Mouse (Mus musculus) spleen, postnatal 4 days (tissue): Measurements from ENCODE around the gene Ap1m1.

ENCODE experiments used
- DNase-seq, 2 experiments: peaks; one replicate each; pipeline ENCODE4 v3.0.0; 2022; ENCODE audit warnings: low spot score in 2 of 2

Ap1m1 gene

GRCm38 (mm10) chr8:72259862-72260261 lies 20.0 kb downstream of the Ap1m1 start:
- no peak for DNase-seq

GRCm38 (mm10) chr8:72260585-72260984 lies 20.8 kb downstream of the Ap1m1 start:
- no peak for DNase-seq

GRCm38 (mm10) chr8:72261019-72261418 lies 21.2 kb downstream of the Ap1m1 start:
- peak; percentile 74 to 87 for DNase-seq

GRCm38 (mm10) chr8:72261431-72261830 lies 21.6 kb downstream of the Ap1m1 start:
- DNase-seq, result no peak

- DNase-seq, result no peak
These were observed 22.1 kb downstream of the Ap1m1 start for GRCm38 (mm10) chr8:72261872-72262271.

GRCm38 (mm10) chr8:72262756-72263155 lies 22.9 kb downstream of the Ap1m1 start:
- no peak for DNase-seq

- no peak for DNase-seq
These were observed 23.6 kb downstream of the Ap1m1 start for GRCm38 (mm10) chr8:72263451-72263850.

- no peak for DNase-seq
These were observed 25.5 kb downstream of the Ap1m1 start for GRCm38 (mm10) chr8:72265342-72265741.

- no peak for DNase-seq
These were observed 26.9 kb downstream of the Ap1m1 start for GRCm38 (mm10) chr8:72266671-72267070.

GRCm38 (mm10) chr8:72267106-72267505 lies 27.3 kb downstream of the Ap1m1 start:
- peak in 1 of 2 experiments; percentile 36 for DNase-seq

GRCm38 (mm10) chr8:72268356-72268755 lies 28.5 kb downstream of the Ap1m1 start:
- peak; percentile 69 to 82 for DNase-seq

- peak; percentile 72 to 83 for DNase-seq
These were observed 30.8 kb downstream of the Ap1m1 start for GRCm38 (mm10) chr8:72270606-72271005.

GRCm38 (mm10) chr8:72271051-72271660 lies 31.3 kb downstream of the Ap1m1 start:
- no peak for DNase-seq

GRCm38 (mm10) chr8:72271691-72272090 lies 31.9 kb downstream of the Ap1m1 start:
- no peak for DNase-seq

GRCm38 (mm10) chr8:72272361-72272760 lies 32.5 kb downstream of the Ap1m1 start:
- peak; percentile 81 to 89 for DNase-seq

GRCm38 (mm10) chr8:72273111-72273770 lies 33.4 kb downstream of the Ap1m1 start:
- peak in 1 of 2 experiments; percentile 73 for DNase-seq

GRCm38 (mm10) chr8:72273807-72274206 lies 34.0 kb downstream of the Ap1m1 start:
- DNase-seq, result peak; percentile 59 to 73

- DNase-seq, result no peak
These were observed 37.4 kb downstream of the Ap1m1 start for GRCm38 (mm10) chr8:72277244-72277643.

- DNase-seq, result peak; percentile 35 to 64
These were observed 39.3 kb downstream of the Ap1m1 start for GRCm38 (mm10) chr8:72279151-72279550.

GRCm38 (mm10) chr8:72281634-72282033 lies 41.8 kb downstream of the Ap1m1 start:
- DNase-seq, result no peak

GRCm38 (mm10) chr8:72285285-72285684 lies 45.5 kb downstream of the Ap1m1 start:
- DNase-seq, result no peak

- DNase-seq, result no peak
These were observed 49.2 kb downstream of the Ap1m1 start for GRCm38 (mm10) chr8:72289051-72289450.

- peak in 1 of 2 experiments; percentile 9 for DNase-seq
These were observed 51.3 kb downstream of the Ap1m1 start for GRCm38 (mm10) chr8:72291104-72291503.
